ENCODE assay signal across 11 mouse cellular contexts in genomic region chr11:31808216-31808838, GRCm38 (mm10).
DNase-seq lines count a peak whose midpoint lies in the region; ATAC-seq and TF ChIP-seq lines count a peak whose summit lies in the region.
"Had no signal": no experiment of that assay in that cellular context is flagged by ENCODE, and none has a peak within 500 bp of the region (broad histone marks: within the 10 kb centered on the region; RNA-seq: fewer than 3 reads in every experiment).

No protein-coding gene starts in this region.

- H3K9ac ChIP-seq in hindbrain, postnatal 0 days (replicated peaks; ENCODE audit: low read length), result no peak overlapping the region
- no peak overlapping the region for H3K9ac ChIP-seq in hindbrain, embryonic 14.5 days
- H3K9ac ChIP-seq in lung, embryonic 15.5 days, result no peak overlapping the region
- peak overlapping the region; percentile 60 for H3K9ac ChIP-seq in liver, embryonic 13.5 days
- no peak overlapping the region for H3K9ac ChIP-seq in stomach, embryonic 16.5 days (ENCODE audit: low read length)
- H3K9ac ChIP-seq: limb, embryonic 15.5 days had no signal

- H3K27ac ChIP-seq in hindbrain, postnatal 0 days, result peak overlapping the region; percentile 67; the same call in 1 of the 2 replicates
- no peak overlapping the region for H3K27ac ChIP-seq in hindbrain, embryonic 14.5 days
- peak overlapping the region; percentile 68 for H3K27ac ChIP-seq in lung, embryonic 15.5 days
- peak overlapping the region; percentile 96 for H3K27ac ChIP-seq in liver, embryonic 13.5 days
- peak overlapping the region; percentile 76 for H3K27ac ChIP-seq in stomach, embryonic 16.5 days (ENCODE audit: low read length)
- H3K27ac ChIP-seq: forebrain, embryonic 10.5 days had no signal

- no peak overlapping the region for H3K4me3 ChIP-seq in hindbrain, postnatal 0 days (ENCODE audit: low read length)
- H3K4me3 ChIP-seq in hindbrain, embryonic 14.5 days (replicated peaks; ENCODE audit: low read length), result no peak overlapping the region
- no peak overlapping the region for H3K4me3 ChIP-seq in lung, embryonic 15.5 days
- no peak overlapping the region for H3K4me3 ChIP-seq in liver, embryonic 13.5 days (replicated peaks)
- no peak overlapping the region for H3K4me3 ChIP-seq in stomach, embryonic 16.5 days (replicated peaks; ENCODE audit: low read length)
- H3K4me3 ChIP-seq: forebrain, embryonic 10.5 days; limb, embryonic 15.5 days had no signal

- H3K9me3 ChIP-seq in hindbrain, postnatal 0 days (ENCODE audit: low read length), result no peaks in the 10 kb centered on the region
- no peaks in the 10 kb centered on the region for H3K9me3 ChIP-seq in hindbrain, embryonic 14.5 days (ENCODE audit: control insufficient read depth, low read length)
- H3K9me3 ChIP-seq in lung, embryonic 15.5 days, result no peaks in the 10 kb centered on the region
- no peaks in the 10 kb centered on the region; the same call in 1 of the 2 replicates for H3K9me3 ChIP-seq in liver, embryonic 13.5 days (replicated peaks)
- H3K9me3 ChIP-seq in stomach, embryonic 16.5 days (replicated peaks; ENCODE audit: control insufficient read depth, low read length), result no peaks in the 10 kb centered on the region
- H3K9me3 ChIP-seq: limb, embryonic 15.5 days had no signal

- TF ChIP-seq CTCF in hindbrain, postnatal 0 days (IDR thresholded peaks at IDR 0.05; ENCODE audit: low read depth), result no peak

- 75% methylated on average over 5 of the region's 5 CpGs for WGBS in hindbrain, postnatal 0 days
- 85% methylated on average over 5 of the region's 5 CpGs for WGBS in hindbrain, embryonic 14.5 days
- WGBS in lung, embryonic 15.5 days, result 43% methylated on average over 5 of the region's 5 CpGs
- WGBS in liver, embryonic 13.5 days (ENCODE audit: insufficient replicate concordance), result 73% methylated on average over 5 of the region's 5 CpGs
- WGBS in stomach, embryonic 16.5 days, result 56% methylated on average over 5 of the region's 5 CpGs

- no peaks in the 10 kb centered on the region for H3K36me3 ChIP-seq in hindbrain, postnatal 0 days (ENCODE audit: insufficient read depth, low read length)
- no peaks in the 10 kb centered on the region for H3K36me3 ChIP-seq in hindbrain, embryonic 14.5 days (replicated peaks; ENCODE audit: control insufficient read depth, insufficient read depth)
- no peaks in the 10 kb centered on the region for H3K36me3 ChIP-seq in lung, embryonic 15.5 days
- 0 out of 2 replicates have a peak, but pooled peaks cover 4% of the 10 kb centered on the region for H3K36me3 ChIP-seq in liver, embryonic 13.5 days
- H3K36me3 ChIP-seq in stomach, embryonic 16.5 days (ENCODE audit: control insufficient read depth, insufficient read depth, low read length), result no peaks in the 10 kb centered on the region
- H3K36me3 ChIP-seq: forebrain, embryonic 10.5 days; limb, embryonic 15.5 days had no signal

- H3K4me2 ChIP-seq in hindbrain, postnatal 0 days (ENCODE audit: low read depth, low read length), result no peak overlapping the region
- H3K4me2 ChIP-seq in hindbrain, embryonic 14.5 days (replicated peaks), result no peak overlapping the region
- no peak overlapping the region for H3K4me2 ChIP-seq in lung, embryonic 15.5 days
- H3K4me2 ChIP-seq in liver, embryonic 13.5 days, result no peak overlapping the region
- H3K4me2 ChIP-seq in stomach, embryonic 16.5 days (ENCODE audit: low read depth, low read length), result no peak overlapping the region
- H3K4me2 ChIP-seq: limb, embryonic 15.5 days had no signal

- peaks cover 16% of the 10 kb centered on the region for H3K4me1 ChIP-seq in hindbrain, postnatal 0 days (ENCODE audit: insufficient read depth, low read length)
- H3K4me1 ChIP-seq in hindbrain, embryonic 14.5 days (replicated peaks; ENCODE audit: control insufficient read depth, insufficient read depth, low read length), result peaks cover 4% of the 10 kb centered on the region; the same call in 1 of the 2 replicates
- H3K4me1 ChIP-seq in lung, embryonic 15.5 days, result peaks cover 27% of the 10 kb centered on the region
- H3K4me1 ChIP-seq in liver, embryonic 13.5 days (replicated peaks), result peaks cover 89% of the 10 kb centered on the region
- H3K4me1 ChIP-seq in stomach, embryonic 16.5 days (ENCODE audit: control insufficient read depth, insufficient read depth, low read length), result peaks cover 27% of the 10 kb centered on the region

- no peaks in the 10 kb centered on the region for H3K27me3 ChIP-seq in hindbrain, postnatal 0 days (ENCODE audit: insufficient read depth, low read length)
- H3K27me3 ChIP-seq in hindbrain, embryonic 14.5 days (ENCODE audit: control insufficient read depth, insufficient read depth, low read length), result no peaks in the 10 kb centered on the region
- no peaks in the 10 kb centered on the region for H3K27me3 ChIP-seq in lung, embryonic 15.5 days
- H3K27me3 ChIP-seq in liver, embryonic 13.5 days, result no peaks in the 10 kb centered on the region
- no peaks in the 10 kb centered on the region for H3K27me3 ChIP-seq in stomach, embryonic 16.5 days (ENCODE audit: control insufficient read depth, insufficient read depth, low read length)
- H3K27me3 ChIP-seq: limb, embryonic 15.5 days had no signal

- no peak for ATAC-seq in hindbrain, postnatal 0 days
- ATAC-seq in hindbrain, embryonic 14.5 days (ENCODE audit: low FRiP score), result no peak
- ATAC-seq in lung, embryonic 15.5 days (ENCODE audit: borderline replicate concordance, extremely low read depth, low FRiP score, low TSS enrichment), result peak; percentile 30; the same call in 1 of the 2 replicates
- no peak for ATAC-seq in liver, embryonic 13.5 days (ENCODE audit: low read depth)
- ATAC-seq in stomach, embryonic 16.5 days (ENCODE audit: insufficient read depth, low FRiP score), result peak; percentile 33; the same call in 1 of the 2 replicates

- peak; percentile 37 for DNase-seq in hindbrain, postnatal 0 days (ENCODE audit: low spot score)
- DNase-seq in hindbrain, embryonic 14.5 days (ENCODE audit: low spot score), result no peak
- DNase-seq in lung, postnatal 25 days (ENCODE audit: low spot score), result no peak
- DNase-seq in liver, embryonic 13.5 days, result no peak
- no peak for DNase-seq in right cerebral cortex, postnatal 4 days
- DNase-seq in spleen, adult 18-20 months, result no peak
- DNase-seq: thymus, postnatal 36 days had no signal

Comparison
In these comparisons a context has a peak if more than half of its experiments do, and no peak if none do; other contexts are left out.
1. ATAC-seq: peak in lung, embryonic 15.5 days (single experiment) and stomach, embryonic 16.5 days (single experiment); none in hindbrain, postnatal 0 days (single experiment), hindbrain, embryonic 14.5 days (single experiment) and liver, embryonic 13.5 days (single experiment).